Mouse (Mus musculus): Measurements from ENCODE around the gene Zfp105. TPM values are rescaled to one million over a fixed set of nuclear protein-coding genes. Genes with fewer than 3 reads are reported as not detected.
A peak's percentile ranks its signal among the peaks of the same experiment; 100 is the strongest.

Gene Zfp105
- polyA plus RNA-seq, 1 experiment from 2014 or later = 22.7 TPM

DNA sequence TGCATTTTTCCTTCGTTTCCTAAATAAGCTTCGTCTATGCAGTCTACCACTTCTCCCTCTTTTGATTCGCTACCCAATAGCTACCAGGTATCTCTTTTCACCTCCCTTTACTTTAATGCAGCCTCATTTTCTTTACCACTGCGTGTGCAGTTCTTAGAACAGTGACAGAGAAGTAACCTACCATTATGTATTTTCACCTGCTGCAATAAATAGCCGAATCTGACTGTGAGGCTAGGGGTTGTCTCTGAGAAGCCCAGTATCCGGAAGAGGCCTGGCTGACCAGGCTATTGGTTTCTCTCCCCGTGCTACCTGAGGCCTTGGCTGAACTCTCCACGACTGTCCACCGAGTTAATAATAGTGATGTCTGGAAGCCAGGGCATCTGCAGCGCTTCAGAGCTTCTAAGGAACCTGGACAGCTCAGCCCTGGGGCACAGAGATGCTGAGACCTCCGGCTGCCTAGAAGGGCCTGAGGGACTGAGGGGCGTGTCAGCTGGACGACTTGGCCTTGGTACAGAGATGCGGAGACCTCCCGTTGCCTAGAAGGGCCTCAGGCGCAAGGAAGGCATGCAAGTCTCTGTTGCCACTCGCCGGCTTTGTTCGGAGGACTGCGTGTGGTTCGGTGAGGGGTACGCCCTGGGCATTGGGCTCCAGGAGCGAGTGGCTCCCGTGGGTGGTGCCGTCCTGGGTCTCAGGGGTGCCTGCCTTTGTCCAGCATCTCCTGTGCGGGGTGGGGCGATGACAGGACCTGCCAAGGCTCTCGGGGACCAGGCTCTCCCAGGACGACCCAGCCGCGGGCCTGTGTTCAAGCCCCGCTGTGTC is 19.9 kb upstream of the Zfp105 start:
- Histone ChIP-seq H3K9me3 (ENCODE audit: low read depth, low read length) (no peaks in the 10 kb centered on the region), H3K27me3 (ENCODE audit: insufficient read depth, low read length) (no peaks in the 10 kb centered on the region), H3K4me2 (peak overlapping the region; percentile 72), H3K4me1 (ENCODE audit: insufficient read depth) (no peaks in the 10 kb centered on the region), H3K4me3 (ENCODE audit: low read depth, low read length) (peak overlapping the region; percentile 55), H3K9ac (peak overlapping the region; percentile 72), H3K36me3 (ENCODE audit: insufficient read depth) (no peaks in the 10 kb centered on the region), H3K27ac (ENCODE audit: low read depth) (no peak overlapping the region)
- no peak for TF ChIP-seq CTCF (IDR thresholded peaks at IDR 0.05; ENCODE audit: low read depth)
- peak; percentile 100 for ATAC-seq (ENCODE audit: insufficient read depth)
- peak; percentile 86 for DNase-seq
- WGBS = 17% methylated on average over 32 of the region's 32 CpGs

- no peak for TF ChIP-seq CTCF (IDR thresholded peaks at IDR 0.05; ENCODE audit: low read depth)
- ATAC-seq (ENCODE audit: insufficient read depth) (peak; percentile 36; the same call in 1 of the 2 replicates), DNase-seq (no peak)
- Histone ChIP-seq H3K27ac (ENCODE audit: low read depth) (no peak overlapping the region), H3K9me3 (ENCODE audit: low read depth, low read length) (no peaks in the 10 kb centered on the region), H3K27me3 (ENCODE audit: insufficient read depth, low read length) (no peaks in the 10 kb centered on the region), H3K9ac (peak overlapping the region; percentile 94), H3K36me3 (ENCODE audit: insufficient read depth) (peaks cover 29% of the 10 kb centered on the region), H3K4me3 (ENCODE audit: low read depth, low read length) (peak overlapping the region; percentile 76), H3K4me2 (peak overlapping the region; percentile 74), H3K4me1 (ENCODE audit: insufficient read depth) (peaks cover 4% of the 10 kb centered on the region; the same call in 1 of the 2 replicates)
- 20% methylated on average over 3 of the region's 3 CpGs for WGBS
Observed at GRCm38 (mm10) chr9:122922436-122922835, 436 bp upstream of the Zfp105 start.

DNA sequence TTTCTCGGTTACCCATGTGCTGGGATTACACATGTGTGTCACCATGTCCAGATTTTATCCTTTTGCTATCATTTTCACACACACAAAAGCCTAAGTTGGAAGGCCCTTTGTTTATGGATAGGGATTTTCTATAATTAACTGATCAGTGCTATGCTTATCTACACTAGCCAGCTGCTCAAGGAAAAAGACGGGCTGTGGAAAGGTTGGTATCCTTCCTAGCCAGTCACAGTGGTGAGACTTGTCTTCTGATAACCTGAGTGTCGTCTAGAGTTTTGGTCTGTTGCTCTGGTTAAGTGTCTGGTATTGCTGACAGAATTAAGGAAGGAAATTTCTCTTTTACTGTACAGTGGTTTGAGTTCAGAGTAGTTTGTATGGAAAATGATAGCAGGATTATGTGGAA is 6.0 kb downstream of the Zfp105 start:
- no peak overlapping the region for H3K4me2 ChIP-seq
- no peak overlapping the region for H3K4me3 ChIP-seq (ENCODE audit: low read depth, low read length)
- H3K27me3 ChIP-seq (ENCODE audit: insufficient read depth, low read length) = no peaks in the 10 kb centered on the region
- H3K27ac ChIP-seq (ENCODE audit: low read depth) = no peak overlapping the region
- ATAC-seq (ENCODE audit: insufficient read depth) (no peak), DNase-seq (no peak)
- H3K4me1 ChIP-seq (ENCODE audit: insufficient read depth) = peaks cover under 1% of the 10 kb centered on the region; the same call in 1 of the 2 replicates
- TF ChIP-seq CTCF (IDR thresholded peaks at IDR 0.05; ENCODE audit: low read depth) = no peak
- WGBS = 89% methylated on average over 3 of the region's 3 CpGs
- peaks cover 78% of the 10 kb centered on the region for H3K36me3 ChIP-seq (ENCODE audit: insufficient read depth)
- H3K9ac ChIP-seq = no peak overlapping the region
- no peaks in the 10 kb centered on the region; the same call in 1 of the 2 replicates for H3K9me3 ChIP-seq (ENCODE audit: low read depth, low read length)

- ATAC-seq (ENCODE audit: insufficient read depth) = peak; percentile 95
- WGBS = under 1% methylated on average over 64 of the region's 64 CpGs
- TF ChIP-seq CTCF (IDR thresholded peaks at IDR 0.05; ENCODE audit: low read depth) = no peak
Observed at GRCm38 (mm10) chr9:122950643-122951475, 28.0 kb downstream of the Zfp105 start, which contains the start of the genes 1110059G10Rik and Kif15. Gene 1110059G10Rik, minus strand, starts transcription at chr9:122951000. Gene Kif15, plus strand, starts transcription at chr9:122951046.

More at GRCm38 (mm10) chr9:122950643-122951475, 28.0 kb downstream of the Zfp105 start, which contains the start of the genes 1110059G10Rik and Kif15:
- H3K27me3 ChIP-seq (ENCODE audit: insufficient read depth, low read length) = no peaks in the 10 kb centered on the region
- peak within 1 kb of the TSS; percentile 86 for H3K9ac ChIP-seq
- H3K4me2 ChIP-seq = peak within 1 kb of the TSS; percentile 92
- no peaks in the 10 kb centered on the region for H3K9me3 ChIP-seq (ENCODE audit: low read depth, low read length)
- H3K36me3 ChIP-seq (ENCODE audit: insufficient read depth) = peaks cover 23% of the 10 kb centered on the region; the same call in 1 of the 2 replicates
- H3K27ac ChIP-seq (ENCODE audit: low read depth) = peak within 1 kb of the TSS; percentile 80
- H3K4me3 ChIP-seq (ENCODE audit: low read depth, low read length) = peak within 1 kb of the TSS; percentile 83
- DNase-seq = peak; percentile 98
- peaks cover 9% of the 10 kb centered on the region for H3K4me1 ChIP-seq (ENCODE audit: insufficient read depth)

Other genes with a start within 250 kb of the Zfp105 start
- 0.09 TPM in 1 of 2 replicates, not detected in the other for gene Topaz1, start 175.7 kb upstream of the Zfp105 start, polyA plus RNA-seq (2014; fragmentation: Nextera tagmentation; extraction: Ambion mirVana)
- gene Tcaim, start 117.5 kb upstream of the Zfp105 start, polyA plus RNA-seq (2014; fragmentation: Nextera tagmentation; extraction: Ambion mirVana) = 5.7 and 6.6 TPM in 2 replicates
- 0.75 and 0.78 TPM in 2 replicates for gene Gm35549, start 79.0 kb upstream of the Zfp105 start, polyA plus RNA-seq (2014; fragmentation: Nextera tagmentation; extraction: Ambion mirVana)
- gene Zfp445, start 57.1 kb upstream of the Zfp105 start, polyA plus RNA-seq (2014; fragmentation: Nextera tagmentation; extraction: Ambion mirVana) = 70.9 and 71.0 TPM in 2 replicates
- 2.5 and 3.0 TPM in 2 replicates for gene Zkscan7, start 37.4 kb upstream of the Zfp105 start, polyA plus RNA-seq (2014; fragmentation: Nextera tagmentation; extraction: Ambion mirVana)
- 30.4 and 32.8 TPM in 2 replicates for gene 1110059G10Rik, start 27.9 kb downstream of the Zfp105 start, polyA plus RNA-seq (2014; fragmentation: Nextera tagmentation; extraction: Ambion mirVana)
- 80.5 and 82.9 TPM in 2 replicates for gene Kif15, start 28.0 kb downstream of the Zfp105 start, polyA plus RNA-seq (2014; fragmentation: Nextera tagmentation; extraction: Ambion mirVana)
- gene Tmem42, start 98.3 kb downstream of the Zfp105 start, polyA plus RNA-seq (2014; fragmentation: Nextera tagmentation; extraction: Ambion mirVana) = 15.4 and 16.8 TPM in 2 replicates
- 0.20 and 0.34 TPM in 2 replicates for gene Tgm4, start 111.7 kb downstream of the Zfp105 start, polyA plus RNA-seq (2014; fragmentation: Nextera tagmentation; extraction: Ambion mirVana)
- gene Zdhhc3, start 190.1 kb downstream of the Zfp105 start, polyA plus RNA-seq (2014; fragmentation: Nextera tagmentation; extraction: Ambion mirVana) = 57.4 and 59.1 TPM in 2 replicates
- 123 and 132 TPM in 2 replicates for gene Exosc7, start 190.1 kb downstream of the Zfp105 start, polyA plus RNA-seq (2014; fragmentation: Nextera tagmentation; extraction: Ambion mirVana)
- gene Clec3b, start 227.9 kb downstream of the Zfp105 start, polyA plus RNA-seq (2014; fragmentation: Nextera tagmentation; extraction: Ambion mirVana) = not detected in 2 replicates